Mouse (Mus musculus) limb, embryonic 12.5 days (tissue): ENCODE measurements around the gene Irx2. TPM values are rescaled to one million over a fixed set of nuclear protein-coding genes. Genes with fewer than 3 reads are reported as not detected.

Source experiments
- ATAC-seq: fragments of 200-750 bp; cut with Nextera tagmentation; 2 replicates; pipeline ENCODE4 v1.8.0; 2017; ENCODE audit warnings: low read depth, moderate TSS enrichment; ENCODE audit not compliant: insufficient number of reproducible peaks, insufficient read depth, low FRiP score, low TSS enrichment
- H3K27ac ChIP-seq: fragments of 300-500 bp; sonication (generic); 2 replicates; pipeline ENCODE4 v1.5.1; 2016; ENCODE audit warnings: mild to moderate bottlenecking, moderate library complexity
- H3K27me3 ChIP-seq: fragments of 300-500 bp; sonication (generic); 2 replicates; pipeline ENCODE4 v1.6.1; 2016; ENCODE audit warnings: mild to moderate bottlenecking, moderate library complexity
- H3K36me3 ChIP-seq: fragments of 300-500 bp; sonication (generic); 2 replicates; pipeline ENCODE4 v1.6.1; 2016; ENCODE audit warnings: mild to moderate bottlenecking, moderate library complexity
- H3K4me1 ChIP-seq: fragments of 300-500 bp; sonication (generic); replicated peaks from 2 replicates; pipeline ENCODE4 v1.6.1; 2016
- H3K4me2 ChIP-seq: fragments of 300-500 bp; sonication (generic); 2 replicates; pipeline ENCODE4 v1.6.1; 2016; ENCODE audit warnings: mild to moderate bottlenecking, moderate library complexity
- H3K4me3 ChIP-seq: fragments of 300-500 bp; sonication (generic); replicated peaks from 2 replicates; pipeline ENCODE4 v1.5.1; 2016; ENCODE audit warnings: mild to moderate bottlenecking
- H3K9ac ChIP-seq: fragments of 300-500 bp; sonication (generic); replicated peaks from 2 replicates; pipeline ENCODE4 v1.6.1; 2016; ENCODE audit warnings: mild to moderate bottlenecking, moderate library complexity
- H3K9me3 ChIP-seq: fragments of 300-500 bp; sonication (generic); 2 replicates; pipeline ENCODE4 v1.6.1; 2016; ENCODE audit warnings: mild to moderate bottlenecking, moderate library complexity
- WGBS: fragments of 180-500 bp; shearing (Covaris S2); methylation state at CpG from one replicate; pipeline ENCODE4 v1.1.7; 2016; 5-methylcytosine and 5-hydroxymethylcytosine counted together
- polyA plus RNA-seq: library from polyadenylated mRNA; unstranded; fragments of >200 nt; fragmentation: Nextera tagmentation; extraction: Ambion mirVana; gene quantifications from 2 replicates; pipeline ENCODE4 v1.2.1, GENCODE M21; 2016

Gene Irx2
- 8.7 and 9.5 TPM in 2 replicates for polyA plus RNA-seq

DNA sequence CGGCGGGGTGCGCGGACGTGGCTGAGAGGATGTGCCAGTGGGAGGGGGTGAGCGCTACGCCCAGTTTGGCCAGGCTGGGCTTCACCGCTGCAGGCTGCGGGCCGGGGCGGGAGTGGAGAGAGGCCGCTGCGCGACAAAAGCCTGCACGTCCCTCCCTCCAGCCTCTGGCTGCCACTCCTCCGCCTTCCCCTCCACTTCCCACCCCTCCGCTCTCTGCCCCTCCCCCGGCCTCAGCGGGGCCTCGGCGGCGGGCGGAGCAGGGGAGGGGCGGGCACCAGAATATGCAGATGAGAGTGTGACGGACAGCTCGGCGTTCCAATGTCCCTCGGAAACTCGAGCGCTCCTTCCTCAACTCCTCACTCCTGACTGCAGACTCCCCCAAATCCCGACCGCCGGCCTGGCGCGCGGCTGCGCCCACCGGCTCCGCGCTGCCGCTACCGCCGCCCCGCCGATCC, at the start of gene Irx2:
Gene Irx2 (plus strand): TSS at position 359 of the 455 bp plus-strand sequence.
- Histone ChIP-seq H3K9me3 (no peaks in the 10 kb centered on the region), H3K27me3 (peaks cover 94% of the 10 kb centered on the region), H3K4me1 (peaks cover 47% of the 10 kb centered on the region), H3K9ac (peak within 1 kb of the TSS; percentile 70), H3K27ac (no peak within 1 kb of the TSS), H3K4me3 (peak within 1 kb of the TSS; percentile 60), H3K4me2 (peak within 1 kb of the TSS; percentile 90), H3K36me3 (no peaks in the 10 kb centered on the region)
- peak; percentile 92 for ATAC-seq
- under 1% methylated on average over 40 of the region's 45 CpGs for WGBS

GRCm38 (mm10) chr13:72581276-72581675, 47.3 kb upstream of the Irx2 start:
- ATAC-seq = no peak
- WGBS = 91% methylated on average over 2 of the region's 2 CpGs
- Histone ChIP-seq H3K36me3 (no peaks in the 10 kb centered on the region), H3K9me3 (peaks cover 5% of the 10 kb centered on the region; the same call in 1 of the 2 replicates), H3K27me3 (peaks cover 24% of the 10 kb centered on the region), H3K4me2 (no peak overlapping the region), H3K9ac (no peak overlapping the region), H3K27ac (no peak overlapping the region), H3K4me1 (no peaks in the 10 kb centered on the region), H3K4me3 (no peak overlapping the region)

- no peak for ATAC-seq
- no peak overlapping the region for H3K27ac ChIP-seq
- H3K9ac ChIP-seq = no peak overlapping the region
- H3K9me3 ChIP-seq = no peaks in the 10 kb centered on the region
- H3K27me3 ChIP-seq = peaks cover 24% of the 10 kb centered on the region
- 67% methylated on average over 4 of the region's 4 CpGs for WGBS
- H3K4me2 ChIP-seq = no peak overlapping the region
- no peak overlapping the region for H3K4me3 ChIP-seq
- no peaks in the 10 kb centered on the region for H3K36me3 ChIP-seq
- no peaks in the 10 kb centered on the region for H3K4me1 ChIP-seq
These were observed 36.1 kb upstream of the Irx2 start for GRCm38 (mm10) chr13:72592526-72592925.

GRCm38 (mm10) chr13:72593310-72593709, 35.3 kb upstream of the Irx2 start:
- no peak overlapping the region for H3K27ac ChIP-seq
- no peak for ATAC-seq
- H3K9ac ChIP-seq = no peak overlapping the region
- no peaks in the 10 kb centered on the region for H3K9me3 ChIP-seq
- no peaks in the 10 kb centered on the region for H3K36me3 ChIP-seq
- WGBS = 85% methylated on average over 6 of the region's 6 CpGs
- H3K27me3 ChIP-seq = peaks cover 24% of the 10 kb centered on the region
- no peaks in the 10 kb centered on the region for H3K4me1 ChIP-seq
- no peak overlapping the region for H3K4me2 ChIP-seq
- no peak overlapping the region for H3K4me3 ChIP-seq

GRCm38 (mm10) chr13:72593710-72594111, 34.9 kb upstream of the Irx2 start:
- no peak overlapping the region for H3K27ac ChIP-seq
- peaks cover 24% of the 10 kb centered on the region for H3K27me3 ChIP-seq
- no peaks in the 10 kb centered on the region for H3K9me3 ChIP-seq
- H3K9ac ChIP-seq = no peak overlapping the region
- no peak overlapping the region for H3K4me2 ChIP-seq
- H3K4me1 ChIP-seq = no peaks in the 10 kb centered on the region
- WGBS = 72% methylated on average over 4 of the region's 4 CpGs
- no peak for ATAC-seq
- H3K36me3 ChIP-seq = no peaks in the 10 kb centered on the region
- H3K4me3 ChIP-seq = no peak overlapping the region

DNA sequence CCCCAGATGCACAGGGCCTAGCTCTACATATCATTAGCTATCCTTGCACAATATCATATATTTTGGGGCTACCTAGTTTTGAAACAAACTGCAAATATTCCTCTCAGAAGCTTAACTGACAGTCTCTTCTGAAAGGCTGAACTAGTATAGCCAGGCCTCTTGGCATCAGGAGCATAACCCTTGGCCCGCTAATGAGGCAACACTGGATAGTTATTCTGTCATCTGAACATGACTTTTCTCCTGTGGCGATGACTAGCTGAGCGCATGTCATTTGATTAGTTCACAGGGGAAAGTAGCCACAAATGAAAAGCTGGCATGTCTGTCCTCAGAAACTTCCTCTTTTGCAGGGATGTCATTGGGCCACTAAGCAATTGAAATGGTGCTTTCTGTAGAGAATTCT, 29.4 kb upstream of the Irx2 start:
- Histone ChIP-seq H3K36me3 (no peaks in the 10 kb centered on the region), H3K27me3 (peaks cover 3% of the 10 kb centered on the region; the same call in 1 of the 2 replicates), H3K9me3 (no peaks in the 10 kb centered on the region), H3K9ac (no peak overlapping the region), H3K4me2 (no peak overlapping the region), H3K4me1 (no peaks in the 10 kb centered on the region), H3K4me3 (no peak overlapping the region), H3K27ac (no peak overlapping the region)
- WGBS = 91% methylated on average over 3 of the region's 3 CpGs
- ATAC-seq = no peak

GRCm38 (mm10) chr13:72608706-72609105, 19.9 kb upstream of the Irx2 start:
- Histone ChIP-seq H3K9ac (no peak overlapping the region), H3K4me2 (no peak overlapping the region), H3K36me3 (no peaks in the 10 kb centered on the region), H3K9me3 (0 out of 2 replicates have a peak, but pooled peaks cover 4% of the 10 kb centered on the region), H3K4me1 (no peaks in the 10 kb centered on the region), H3K27ac (no peak overlapping the region), H3K4me3 (no peak overlapping the region), H3K27me3 (peaks cover 22% of the 10 kb centered on the region)
- ATAC-seq = no peak
- 55% methylated on average over 16 of the region's 16 CpGs for WGBS

- H3K9ac ChIP-seq = no peak overlapping the region
- no peak for ATAC-seq
- H3K4me1 ChIP-seq = no peaks in the 10 kb centered on the region
- peaks cover 26% of the 10 kb centered on the region for H3K27me3 ChIP-seq
- H3K4me2 ChIP-seq = no peak overlapping the region
- H3K4me3 ChIP-seq = no peak overlapping the region
- no peaks in the 10 kb centered on the region for H3K36me3 ChIP-seq
- H3K27ac ChIP-seq = no peak overlapping the region
- H3K9me3 ChIP-seq = 0 out of 2 replicates have a peak, but pooled peaks cover 4% of the 10 kb centered on the region
- 79% methylated on average over 2 of the region's 2 CpGs for WGBS
These were observed 18.3 kb upstream of the Irx2 start for GRCm38 (mm10) chr13:72610277-72610676.

DNA sequence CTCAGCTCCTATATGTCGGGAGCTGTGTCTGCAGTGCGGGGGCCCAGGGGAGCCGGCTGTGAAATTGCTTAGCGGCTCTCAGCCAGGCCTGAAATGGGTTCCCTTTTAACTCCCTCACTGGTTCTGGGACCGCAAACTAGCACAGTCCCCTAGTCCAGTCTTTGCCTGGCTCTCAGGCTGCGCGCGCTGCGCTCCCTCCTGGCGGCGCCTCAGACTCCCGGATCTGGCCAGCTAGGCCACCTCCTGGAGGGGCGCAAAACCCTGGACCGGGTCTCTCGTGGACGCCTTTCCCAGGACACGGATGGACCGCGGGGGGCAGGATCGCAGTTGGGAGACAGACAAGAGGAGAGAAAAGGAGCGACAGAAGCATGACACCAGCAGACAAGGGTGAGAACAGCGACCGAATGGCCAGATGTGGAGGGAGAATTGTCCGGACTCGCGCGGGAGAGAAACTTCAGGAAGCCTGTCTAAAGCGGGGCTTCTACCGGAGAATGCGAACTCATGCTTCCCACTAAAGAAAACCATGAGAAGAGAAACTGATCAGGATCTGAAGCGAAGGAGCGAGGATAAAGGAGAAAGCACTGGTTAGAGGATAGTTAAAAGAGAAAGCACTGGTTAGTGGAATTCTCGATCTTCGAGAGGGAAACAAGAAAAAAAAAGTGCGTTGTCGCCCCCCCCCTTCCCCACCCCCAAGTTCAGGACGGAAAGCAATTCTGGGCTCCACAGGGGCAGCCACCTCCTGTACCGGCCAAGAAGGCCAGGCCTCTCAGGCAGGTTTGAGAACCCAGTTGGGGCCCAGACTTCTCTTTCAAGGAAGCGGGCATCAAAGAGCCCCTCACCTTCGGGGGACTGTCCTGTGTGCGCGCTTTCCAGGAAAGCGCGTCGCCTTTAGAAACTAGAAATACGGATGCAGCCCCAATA, 4.4 kb upstream of the Irx2 start:
- H3K4me2 ChIP-seq = peak overlapping the region; percentile 49
- peak overlapping the region; percentile 29 for H3K4me3 ChIP-seq
- H3K9me3 ChIP-seq = no peaks in the 10 kb centered on the region
- H3K27ac ChIP-seq = no peak overlapping the region
- H3K9ac ChIP-seq = no peak overlapping the region
- peaks cover 89% of the 10 kb centered on the region for H3K27me3 ChIP-seq
- no peaks in the 10 kb centered on the region for H3K36me3 ChIP-seq
- under 1% methylated on average over 46 of the region's 46 CpGs for WGBS
- peaks cover 26% of the 10 kb centered on the region for H3K4me1 ChIP-seq
- ATAC-seq = 0 out of 2 replicates have a peak, but pooled peaks have one; percentile 14

DNA sequence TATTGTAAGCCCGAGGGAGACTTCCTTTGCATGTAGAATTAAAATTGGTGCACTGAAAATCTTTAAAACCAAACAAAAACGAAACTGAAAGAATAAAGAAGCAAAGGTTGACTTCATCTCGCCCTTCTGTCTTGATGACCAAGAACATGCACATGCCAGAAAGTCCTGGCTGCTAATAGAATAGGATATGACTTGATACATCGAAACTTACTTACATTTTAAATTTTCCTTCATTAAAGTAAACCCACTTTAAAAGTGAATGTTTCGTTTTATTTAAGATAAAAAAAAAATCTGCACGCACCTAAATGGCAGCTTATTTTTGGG, 3.8 kb upstream of the Irx2 start:
- Histone ChIP-seq H3K4me1 (peaks cover 31% of the 10 kb centered on the region), H3K27ac (no peak overlapping the region), H3K9me3 (no peaks in the 10 kb centered on the region), H3K27me3 (peaks cover 90% of the 10 kb centered on the region), H3K36me3 (no peaks in the 10 kb centered on the region), H3K4me3 (peak overlapping the region; percentile 29), H3K9ac (no peak overlapping the region), H3K4me2 (peak overlapping the region; percentile 49)
- no peak for ATAC-seq
- WGBS = 4% methylated on average over 6 of the region's 6 CpGs

- Histone ChIP-seq H3K27ac (no peak overlapping the region), H3K27me3 (peaks cover 93% of the 10 kb centered on the region), H3K4me1 (peaks cover 33% of the 10 kb centered on the region), H3K9me3 (no peaks in the 10 kb centered on the region), H3K4me2 (no peak overlapping the region), H3K4me3 (peak overlapping the region; percentile 11; the same call in 1 of the 2 replicates), H3K9ac (no peak overlapping the region), H3K36me3 (no peaks in the 10 kb centered on the region)
- 4% methylated on average over 28 of the region's 28 CpGs for WGBS
- no peak for ATAC-seq
These were observed 3.2 kb upstream of the Irx2 start for GRCm38 (mm10) chr13:72625236-72625950.
